Mouse (Mus musculus): ENCODE measurements around the gene Gm20837. TPM values are rescaled to one million over a fixed set of nuclear protein-coding genes. Genes with fewer than 3 reads are reported as not detected.
"Not testable (repeated sequence)": the region's sequence is repeated elsewhere in the genome, so short reads cannot be mapped to it uniquely, and the experiment has no call there.

Gene Gm20837
- polyA plus RNA-seq (2015; fragmentation: Nextera tagmentation; extraction: Ambion mirVana) = not detected in 2 replicates

DNA sequence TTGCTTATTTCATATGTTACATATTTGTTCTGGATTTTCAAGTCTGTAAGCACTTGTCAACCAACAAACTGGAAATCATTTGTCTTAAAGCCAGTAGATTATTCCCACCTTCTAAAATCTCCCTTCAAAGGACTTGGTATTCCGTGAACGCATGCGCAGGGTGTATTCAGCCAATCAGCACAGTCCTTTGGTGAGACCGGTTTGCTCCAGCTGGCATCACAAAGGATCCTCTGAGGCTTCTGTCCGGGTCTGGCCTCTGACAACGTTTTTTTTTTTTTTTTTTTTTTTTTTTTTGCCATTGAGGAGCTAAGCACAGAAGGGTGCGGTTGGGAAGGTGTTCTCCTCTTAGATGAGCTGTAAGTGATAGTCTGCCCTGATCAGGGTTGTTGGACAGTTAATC lies at the start of gene Gm20837:
Gm20837 (plus strand) TSS at position 301 of the 400 bp plus-strand sequence.
- H3K27me3 ChIP-seq; ATAC-seq (replicated peaks); H3K9me3 ChIP-seq; H3K4me1 ChIP-seq; H3K9ac ChIP-seq (replicated peaks); H3K4me3 ChIP-seq; H3K27ac ChIP-seq (replicated peaks); H3K4me2 ChIP-seq (replicated peaks); H3K36me3 ChIP-seq: not testable (repeated sequence)
- WGBS = no CpG with 5 or more reads among the region's 7 CpGs
